Mouse (Mus musculus) adrenal gland, adult (tissue): ENCODE measurements at regions not wholly inside any gene's neighbourhood (a gene's known extent, or its start where the extent isn't known, plus 50 kb on each side); places are given as distances from the start of the nearest gene placed in this dataset.
"Not testable (repeated sequence)": the region's sequence is repeated elsewhere in the genome, so short reads cannot be mapped to it uniquely, and the experiment has no call there.

Source experiments
- DNase-seq, 2 experiments: peaks; one replicate each; pipeline ENCODE4 v3.0.0; 2022 to 2023; ENCODE audit warnings: low spot score in 1 of 2; ENCODE audit not compliant: inconsistent age in 2 of 2

- no peak for DNase-seq
These were observed 346.7 kb upstream of the Cdh8 start for GRCm38 (mm10) chr8:99763012-99763411.

- no peak for DNase-seq
These were observed 319.9 kb upstream of the Cdh8 start for GRCm38 (mm10) chr8:99736190-99736589.

- DNase-seq: no peak
These were observed 308.5 kb upstream of the Cdh8 start for GRCm38 (mm10) chr8:99724626-99725218.

- no peak for DNase-seq
These were observed 302.7 kb upstream of the Cdh8 start for GRCm38 (mm10) chr8:99718927-99719326.

GRCm38 (mm10) chr8:99681673-99682072, 265.4 kb upstream of the Cdh8 start:
- DNase-seq: no peak

- DNase-seq: not testable (repeated sequence)
These were observed 263.1 kb upstream of the Cdh8 start for GRCm38 (mm10) chr8:99679253-99679899.

- not testable (repeated sequence) for DNase-seq
These were observed 251.4 kb upstream of the Cdh8 start for GRCm38 (mm10) chr8:99667693-99668092.

- no peak for DNase-seq
These were observed 235.0 kb upstream of the Cdh8 start for GRCm38 (mm10) chr8:99651302-99651621.

- DNase-seq: no peak
These were observed 234.5 kb upstream of the Cdh8 start for GRCm38 (mm10) chr8:99650587-99651301.

- DNase-seq: no peak
These were observed 224.3 kb upstream of the Cdh8 start for GRCm38 (mm10) chr8:99640543-99640942.

- DNase-seq: not testable (repeated sequence)
These were observed 214.7 kb upstream of the Cdh8 start for GRCm38 (mm10) chr8:99630958-99631357.

- DNase-seq: no peak
These were observed 205.4 kb upstream of the Cdh8 start for GRCm38 (mm10) chr8:99621626-99622025.

GRCm38 (mm10) chr8:99604327-99604726, 188.1 kb upstream of the Cdh8 start:
- DNase-seq: peak in 1 of 2 experiments; percentile 32

GRCm38 (mm10) chr8:99591308-99592004, 175.2 kb upstream of the Cdh8 start:
- DNase-seq: no peak

- no peak for DNase-seq
These were observed 127.8 kb upstream of the Cdh8 start for GRCm38 (mm10) chr8:99544102-99544501.

- no peak for DNase-seq
These were observed 116.6 kb upstream of the Cdh8 start for GRCm38 (mm10) chr8:99532686-99533415.

GRCm38 (mm10) chr8:99502055-99502454, 85.8 kb upstream of the Cdh8 start:
- DNase-seq: no peak
